Mouse (Mus musculus) hindbrain, embryonic 16.5 days (tissue): Measurements from ENCODE around the gene Hck. TPM values are rescaled to one million over a fixed set of nuclear protein-coding genes. Genes with fewer than 3 reads are reported as not detected.
A peak's percentile ranks its signal among the peaks of the same experiment; 100 is the strongest.

Experiments used
- ATAC-seq: fragments of 200-750 bp; cut with Nextera tagmentation; 2 replicates; pipeline ENCODE4 v1.8.0; 2017; ENCODE audit warnings: moderate TSS enrichment, moderate library complexity
- H3K27ac ChIP-seq: fragments of 300-500 bp; sonication (generic); 2 replicates; pipeline ENCODE4 v1.5.1; 2014; ENCODE audit warnings: low read depth, mild to moderate bottlenecking, control low read depth, low read length, moderate library complexity
- H3K27me3 ChIP-seq: fragments of 300-500 bp; sonication (generic); replicated peaks from 2 replicates; pipeline ENCODE4 v1.6.1; 2014; ENCODE audit warnings: low read length; ENCODE audit not compliant: control insufficient read depth, insufficient read depth
- H3K36me3 ChIP-seq: fragments of 300-500 bp; sonication (generic); 2 replicates; pipeline ENCODE4 v1.6.1; 2014; ENCODE audit warnings: mild to moderate bottlenecking, low read length, moderate library complexity, mixed read lengths; ENCODE audit not compliant: control insufficient read depth, insufficient read depth
- H3K4me1 ChIP-seq: fragments of 300-500 bp; sonication (generic); 2 replicates; pipeline ENCODE4 v1.6.1; 2014; ENCODE audit warnings: low read depth, low read length; ENCODE audit not compliant: control insufficient read depth, insufficient read depth
- H3K4me2 ChIP-seq: fragments of 300-500 bp; sonication (generic); 2 replicates; pipeline ENCODE4 v1.6.1; 2014; ENCODE audit warnings: mild to moderate bottlenecking, low read length, control low read depth, moderate library complexity
- H3K4me3 ChIP-seq: fragments of 300-500 bp; sonication (generic); 2 replicates; pipeline ENCODE4 v1.5.1; 2014; ENCODE audit warnings: mild to moderate bottlenecking, low read length, control low read depth, moderate library complexity
- H3K9ac ChIP-seq: fragments of 300-500 bp; sonication (generic); 2 replicates; pipeline ENCODE4 v1.6.1; 2014; ENCODE audit warnings: low read depth, mild to moderate bottlenecking, control low read depth, low read length, moderate library complexity
- H3K9me3 ChIP-seq: fragments of 300-500 bp; sonication (generic); 2 replicates; pipeline ENCODE4 v1.6.1; 2014; ENCODE audit warnings: mild to moderate bottlenecking, low read length, moderate library complexity; ENCODE audit not compliant: control insufficient read depth
- WGBS: fragments of 180-500 bp; shearing (Covaris S2); extraction: QIAGEN DNeasy Blood & Tissue Kit; methylation state at CpG from one replicate; pipeline ENCODE4 v1.1.7; 2014; 5-methylcytosine and 5-hydroxymethylcytosine counted together
- polyA plus RNA-seq: library from polyadenylated mRNA; unstranded; fragments of >200 nt; fragmentation: Nextera tagmentation; extraction: Ambion mirVana; gene quantifications from 2 replicates; pipeline ENCODE4 v1.2.1, GENCODE M21; 2015

Gene Hck
- polyA plus RNA-seq, 1 experiment from 2014 or later = 5.3 TPM

GRCm38 (mm10) chr2:153139996-153140613 lies 31.8 kb downstream of the Hck start:
- Histone ChIP-seq H3K9ac (no peak overlapping the region), H3K36me3 (no peaks in the 10 kb centered on the region), H3K4me2 (no peak overlapping the region), H3K27ac (no peak overlapping the region), H3K4me3 (no peak overlapping the region), H3K27me3 (no peaks in the 10 kb centered on the region), H3K4me1 (no peaks in the 10 kb centered on the region), H3K9me3 (no peaks in the 10 kb centered on the region)
- peak; percentile 88 for ATAC-seq
- 10% methylated on average over 9 of the region's 9 CpGs for WGBS

- no peaks in the 10 kb centered on the region for H3K9me3 ChIP-seq
- 28% methylated on average over 10 of the region's 10 CpGs for WGBS
- no peaks in the 10 kb centered on the region for H3K4me1 ChIP-seq
- no peaks in the 10 kb centered on the region for H3K36me3 ChIP-seq
- no peak overlapping the region for H3K27ac ChIP-seq
- H3K4me3 ChIP-seq = no peak overlapping the region
- no peak overlapping the region for H3K9ac ChIP-seq
- ATAC-seq = peak; percentile 29
- H3K27me3 ChIP-seq = no peaks in the 10 kb centered on the region
- 0 out of 2 replicates have a peak overlapping the region, but pooled peaks have one; percentile 3 for H3K4me2 ChIP-seq
These were observed 34.4 kb downstream of the Hck start for GRCm38 (mm10) chr2:153142620-153143199.

DNA sequence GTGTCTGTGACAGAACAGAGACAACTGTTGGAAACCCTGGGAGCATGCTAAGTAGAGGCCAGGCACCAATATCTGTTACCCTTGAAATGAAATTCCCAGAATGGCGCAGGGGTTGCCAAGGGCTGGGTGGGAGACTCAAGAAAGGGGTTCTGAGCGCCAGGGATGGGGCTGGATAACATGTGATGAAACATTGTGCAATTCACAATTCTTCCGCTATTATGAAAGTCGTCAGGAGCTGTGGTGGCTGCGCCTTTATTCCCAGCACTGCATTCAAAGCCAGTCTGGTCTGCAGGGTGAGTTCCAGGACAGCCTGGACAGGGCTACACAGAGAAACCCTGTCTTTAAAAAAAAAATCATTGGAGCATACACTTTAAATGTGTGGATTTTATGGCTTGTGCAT lies 37.1 kb downstream of the Hck start:
- 68% methylated on average over 5 of the region's 5 CpGs for WGBS
- H3K4me1 ChIP-seq = no peaks in the 10 kb centered on the region

DNA sequence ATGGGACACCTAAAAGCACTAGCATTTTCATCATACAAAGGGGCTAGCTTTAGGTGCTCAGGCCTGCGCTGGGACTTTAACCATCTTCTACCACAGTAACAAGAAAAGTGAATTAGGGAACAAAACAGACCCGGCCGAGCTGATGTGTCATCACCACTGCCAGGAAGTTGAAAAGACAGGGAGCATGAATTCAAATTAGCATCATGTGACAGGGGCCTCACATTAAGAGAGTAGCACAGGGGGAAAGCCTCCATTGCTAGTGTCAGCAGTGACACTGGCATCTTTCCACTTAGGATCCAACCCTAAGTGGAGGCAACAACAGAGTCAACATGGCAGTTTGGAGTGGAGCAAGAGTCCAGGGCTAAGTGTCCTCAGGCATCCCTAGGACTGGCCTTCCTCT lies 39.0 kb downstream of the Hck start:
- WGBS = 82% methylated on average over 3 of the region's 3 CpGs
- H3K9ac ChIP-seq = no peak overlapping the region
- H3K4me1 ChIP-seq = no peaks in the 10 kb centered on the region
- no peak overlapping the region for H3K4me3 ChIP-seq
- no peaks in the 10 kb centered on the region for H3K27me3 ChIP-seq
- no peaks in the 10 kb centered on the region for H3K9me3 ChIP-seq
- no peaks in the 10 kb centered on the region for H3K36me3 ChIP-seq
- H3K4me2 ChIP-seq = no peak overlapping the region
- no peak overlapping the region for H3K27ac ChIP-seq
- no peak for ATAC-seq

More for the DNA sequence above, 37.1 kb downstream of the Hck start:
- Histone ChIP-seq H3K4me3 (no peak overlapping the region), H3K9ac (no peak overlapping the region), H3K27ac (no peak overlapping the region), H3K9me3 (no peaks in the 10 kb centered on the region), H3K4me2 (no peak overlapping the region), H3K36me3 (no peaks in the 10 kb centered on the region), H3K27me3 (no peaks in the 10 kb centered on the region)
- no peak for ATAC-seq

DNA sequence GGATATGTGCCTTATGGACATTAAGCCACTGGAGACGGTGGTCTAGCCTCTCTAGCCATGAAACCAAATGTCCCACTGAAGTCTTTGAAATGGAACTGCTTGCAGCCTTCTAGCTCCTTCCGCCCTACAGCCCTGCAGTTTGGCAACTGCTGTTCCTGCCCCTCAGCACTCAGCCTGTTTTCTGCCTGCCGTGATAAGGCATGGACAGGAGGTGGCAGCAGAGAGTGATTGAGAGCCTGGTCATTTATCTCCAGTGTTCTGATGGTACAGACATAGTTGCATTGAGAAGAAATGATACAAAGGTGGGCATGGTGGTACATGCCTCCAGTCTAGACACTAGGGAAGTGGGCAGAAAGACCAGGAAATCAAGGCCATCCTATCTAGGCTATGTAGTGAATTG lies 39.4 kb downstream of the Hck start:
- ATAC-seq = no peak

DNA sequence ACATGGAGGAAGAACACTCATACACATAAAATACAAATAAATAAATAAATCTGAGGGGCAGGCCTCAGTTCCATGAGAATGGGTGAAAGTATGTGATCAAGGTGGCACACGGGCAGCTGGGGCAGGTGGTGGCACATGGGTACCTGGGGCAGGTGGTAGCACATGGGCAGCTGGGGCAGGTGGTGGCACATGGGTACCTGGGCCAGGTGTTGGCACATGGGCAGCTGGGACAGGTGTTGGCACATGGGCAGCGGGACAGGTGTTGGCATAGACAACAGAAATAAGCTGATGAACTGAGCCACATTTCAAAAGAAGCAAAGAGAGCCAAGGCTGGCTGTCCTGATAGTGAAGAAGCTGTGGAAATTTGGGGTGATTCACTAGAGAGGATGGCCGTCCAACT lies 41.5 kb downstream of the Hck start:
- WGBS = 86% methylated on average over 3 of the region's 3 CpGs
- Histone ChIP-seq H3K4me1 (no peaks in the 10 kb centered on the region), H3K9me3 (no peaks in the 10 kb centered on the region), H3K27me3 (no peaks in the 10 kb centered on the region), H3K27ac (no peak overlapping the region), H3K9ac (no peak overlapping the region), H3K4me2 (no peak overlapping the region), H3K4me3 (no peak overlapping the region), H3K36me3 (no peaks in the 10 kb centered on the region)
- no peak for ATAC-seq

More for the DNA sequence above, 39.4 kb downstream of the Hck start:
- no peak overlapping the region for H3K27ac ChIP-seq
- no peak overlapping the region for H3K9ac ChIP-seq
- no peaks in the 10 kb centered on the region for H3K36me3 ChIP-seq
- H3K4me2 ChIP-seq = no peak overlapping the region
- 29% methylated on average over 3 of the region's 3 CpGs for WGBS
- no peaks in the 10 kb centered on the region for H3K4me1 ChIP-seq
- no peaks in the 10 kb centered on the region for H3K9me3 ChIP-seq
- H3K4me3 ChIP-seq = no peak overlapping the region
- no peaks in the 10 kb centered on the region for H3K27me3 ChIP-seq

GRCm38 (mm10) chr2:153151026-153151425 lies 42.8 kb downstream of the Hck start:
- WGBS = 84% methylated on average over 7 of the region's 7 CpGs
- no peak for ATAC-seq
- no peaks in the 10 kb centered on the region for H3K27me3 ChIP-seq

DNA sequence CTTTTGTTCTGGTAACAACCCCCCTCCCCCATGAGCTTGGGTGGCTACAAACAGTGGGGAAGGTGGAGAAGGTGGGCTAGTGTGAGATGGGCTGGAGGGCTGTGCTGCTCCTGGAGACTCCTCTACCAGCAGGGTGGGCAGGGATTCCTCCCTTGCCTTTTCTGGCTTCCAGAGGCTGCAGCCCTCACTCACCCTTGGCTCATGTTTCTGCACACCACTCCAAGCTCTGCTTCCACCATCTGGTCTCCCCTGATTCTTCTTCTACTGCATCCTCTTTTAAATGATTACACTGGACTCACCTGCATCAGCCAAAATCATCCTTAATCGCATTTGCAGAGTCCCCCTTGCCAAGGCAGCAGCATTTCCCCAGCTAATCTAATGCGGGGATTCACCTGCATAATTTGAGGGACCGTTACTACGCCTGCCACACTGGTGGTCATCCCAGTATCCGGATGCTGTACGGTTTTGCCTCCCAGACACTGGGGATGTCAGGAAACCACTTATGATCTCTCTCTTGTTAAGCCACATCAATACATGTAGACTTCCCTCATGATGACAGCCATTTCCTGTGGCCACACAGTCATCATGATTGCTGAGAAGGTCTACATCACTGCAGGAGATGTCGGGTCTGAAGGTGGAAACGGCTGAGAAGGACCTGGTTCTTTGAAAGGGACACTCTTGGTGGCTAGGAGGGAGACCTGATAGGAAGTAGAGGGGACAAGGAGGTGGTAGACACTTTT lies 43.8 kb downstream of the Hck start:
- no peak overlapping the region for H3K27ac ChIP-seq
- H3K36me3 ChIP-seq = no peaks in the 10 kb centered on the region
- no peak overlapping the region for H3K4me3 ChIP-seq
- H3K9me3 ChIP-seq = no peaks in the 10 kb centered on the region
- no peak overlapping the region for H3K4me2 ChIP-seq
- no peak for ATAC-seq
- H3K4me1 ChIP-seq = no peaks in the 10 kb centered on the region
- 78% methylated on average over 8 of the region's 8 CpGs for WGBS
- H3K9ac ChIP-seq = no peak overlapping the region
- no peaks in the 10 kb centered on the region for H3K27me3 ChIP-seq

More at GRCm38 (mm10) chr2:153151026-153151425, 42.8 kb downstream of the Hck start:
- Histone ChIP-seq H3K4me1 (no peaks in the 10 kb centered on the region), H3K27ac (no peak overlapping the region), H3K9ac (no peak overlapping the region), H3K36me3 (no peaks in the 10 kb centered on the region), H3K9me3 (no peaks in the 10 kb centered on the region), H3K4me3 (no peak overlapping the region), H3K4me2 (no peak overlapping the region)

DNA sequence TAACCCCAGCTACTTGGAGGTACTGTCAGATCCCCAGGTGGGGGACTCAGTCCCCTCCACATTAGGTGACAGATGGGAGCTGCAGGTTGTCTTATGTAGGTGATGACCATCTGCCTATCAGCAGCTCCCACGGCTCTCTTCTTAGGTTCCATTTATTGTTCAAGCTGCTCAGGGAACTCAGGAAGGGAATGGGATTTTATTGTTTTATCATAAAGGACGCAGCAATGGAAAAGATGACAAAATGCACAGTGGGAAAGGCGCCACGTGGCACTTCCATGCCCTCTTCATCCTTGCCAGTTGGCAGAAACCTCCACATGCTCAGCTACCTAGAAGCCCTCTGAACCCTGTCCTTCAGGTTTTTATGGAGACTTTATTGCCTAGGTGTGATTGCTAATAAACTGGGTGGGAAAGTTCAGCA lies 44.8 kb downstream of the Hck start:
- Histone ChIP-seq H3K4me3 (no peak overlapping the region), H3K4me1 (no peaks in the 10 kb centered on the region), H3K9ac (no peak overlapping the region), H3K27ac (no peak overlapping the region), H3K4me2 (no peak overlapping the region), H3K27me3 (no peaks in the 10 kb centered on the region), H3K9me3 (no peaks in the 10 kb centered on the region), H3K36me3 (no peaks in the 10 kb centered on the region)
- no peak for ATAC-seq
- 77% methylated on average over 4 of the region's 4 CpGs for WGBS
